Mouse (Mus musculus): ENCODE measurements around the gene Celf2. TPM values are rescaled to one million over a fixed set of nuclear protein-coding genes. Genes with fewer than 3 reads are reported as not detected.

The Celf2 gene
- polyA plus RNA-seq, 1 experiment from 2014 or later: 322 TPM

DNA sequence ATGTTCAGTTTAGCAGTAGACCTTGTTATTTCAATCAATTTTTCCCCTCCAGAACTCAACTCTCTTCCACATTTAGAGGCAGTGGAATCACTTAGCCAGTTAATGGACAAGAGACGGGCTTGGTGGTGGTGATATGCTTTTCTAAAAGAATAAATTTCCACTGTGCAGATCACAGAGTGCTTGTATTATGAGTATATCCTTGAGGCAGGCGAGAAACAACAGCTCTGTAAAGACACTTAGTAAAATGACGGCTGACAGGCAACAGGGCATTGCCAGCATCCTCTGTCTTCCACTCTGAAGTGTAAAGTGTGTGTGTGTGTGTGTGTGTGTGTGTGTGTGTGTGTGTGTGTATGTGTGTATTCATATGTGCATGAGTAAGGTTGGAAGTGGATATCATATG lies 362.1 kb downstream of the Celf2 start:
- no peaks in the 10 kb centered on the region for H3K27me3 ChIP-seq
- no peaks in the 10 kb centered on the region for H3K9me3 ChIP-seq
- peak; percentile 58; the same call in 1 of the 2 replicates for ATAC-seq (replicated peaks)
- H3K27ac ChIP-seq (replicated peaks): peak overlapping the region; percentile 79
- H3K9ac ChIP-seq (replicated peaks): no peak overlapping the region
- no peak overlapping the region for H3K4me2 ChIP-seq (replicated peaks)
- H3K4me1 ChIP-seq: peaks cover 8% of the 10 kb centered on the region; the same call in 1 of the 2 replicates
- H3K36me3 ChIP-seq: no peaks in the 10 kb centered on the region
- 59% methylated on average over 3 of the region's 3 CpGs for WGBS
- no peak overlapping the region for H3K4me3 ChIP-seq

- peaks cover 8% of the 10 kb centered on the region; the same call in 1 of the 2 replicates for H3K4me1 ChIP-seq
- H3K4me3 ChIP-seq: no peak overlapping the region
- H3K4me2 ChIP-seq (replicated peaks): no peak overlapping the region
- WGBS: 74% methylated on average over 4 of the region's 4 CpGs
- H3K27ac ChIP-seq (replicated peaks): peak overlapping the region; percentile 79
- no peak overlapping the region for H3K9ac ChIP-seq (replicated peaks)
- no peak for ATAC-seq (replicated peaks)
- H3K9me3 ChIP-seq: no peaks in the 10 kb centered on the region
- no peaks in the 10 kb centered on the region for H3K27me3 ChIP-seq
- no peaks in the 10 kb centered on the region for H3K36me3 ChIP-seq
These were observed 363.8 kb downstream of the Celf2 start for GRCm38 (mm10) chr2:7145541-7146043.

GRCm38 (mm10) chr2:7144871-7145270 lies 364.5 kb downstream of the Celf2 start:
- 70% methylated on average over 1 of the region's 1 CpGs for WGBS
- no peak overlapping the region for H3K4me2 ChIP-seq (replicated peaks)
- H3K27me3 ChIP-seq: no peaks in the 10 kb centered on the region
- ATAC-seq (replicated peaks): no peak
- peak overlapping the region; percentile 80 for H3K27ac ChIP-seq (replicated peaks)
- peaks cover 8% of the 10 kb centered on the region; the same call in 1 of the 2 replicates for H3K4me1 ChIP-seq
- H3K9me3 ChIP-seq: no peaks in the 10 kb centered on the region
- H3K36me3 ChIP-seq: no peaks in the 10 kb centered on the region
- H3K9ac ChIP-seq (replicated peaks): no peak overlapping the region
- no peak overlapping the region for H3K4me3 ChIP-seq

GRCm38 (mm10) chr2:7123366-7123765 lies 386.0 kb downstream of the Celf2 start:
- H3K9me3 ChIP-seq: no peaks in the 10 kb centered on the region
- no peak overlapping the region for H3K4me2 ChIP-seq (replicated peaks)
- 88% methylated on average over 2 of the region's 2 CpGs for WGBS
- no peaks in the 10 kb centered on the region for H3K27me3 ChIP-seq
- peaks cover 7% of the 10 kb centered on the region for H3K4me1 ChIP-seq
- H3K27ac ChIP-seq (replicated peaks): no peak overlapping the region
- H3K36me3 ChIP-seq: no peaks in the 10 kb centered on the region
- no peak for ATAC-seq (replicated peaks)
- no peak overlapping the region for H3K9ac ChIP-seq (replicated peaks)
- no peak overlapping the region for H3K4me3 ChIP-seq

DNA sequence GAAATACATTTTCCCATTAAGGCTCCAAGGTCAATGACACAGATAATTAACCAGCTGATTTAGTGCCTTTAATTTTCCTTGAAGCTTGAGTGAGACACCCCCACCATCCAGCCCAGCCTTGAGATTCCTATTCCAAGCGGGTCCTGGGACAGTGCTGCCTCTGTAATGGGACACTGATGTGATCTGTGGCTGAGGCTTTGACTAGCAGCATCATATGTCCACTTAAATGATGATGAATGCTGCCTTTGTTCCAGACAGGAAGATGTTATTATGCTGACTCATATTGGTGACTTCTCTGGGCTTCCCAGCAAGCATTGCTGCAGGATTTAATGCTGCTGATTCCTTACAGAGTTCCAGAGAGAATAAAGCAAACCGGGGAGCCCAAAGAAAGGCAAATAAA lies 393.6 kb downstream of the Celf2 start:
- Histone ChIP-seq H3K4me2 (replicated peaks) (no peak overlapping the region), H3K9me3 (no peaks in the 10 kb centered on the region), H3K9ac (replicated peaks) (no peak overlapping the region), H3K27ac (replicated peaks) (no peak overlapping the region), H3K27me3 (no peaks in the 10 kb centered on the region), H3K4me1 (0 out of 2 replicates have a peak, but pooled peaks cover 11% of the 10 kb centered on the region), H3K4me3 (no peak overlapping the region), H3K36me3 (no peaks in the 10 kb centered on the region)
- WGBS: 21% methylated on average over 2 of the region's 2 CpGs
- no peak for ATAC-seq (replicated peaks)

DNA sequence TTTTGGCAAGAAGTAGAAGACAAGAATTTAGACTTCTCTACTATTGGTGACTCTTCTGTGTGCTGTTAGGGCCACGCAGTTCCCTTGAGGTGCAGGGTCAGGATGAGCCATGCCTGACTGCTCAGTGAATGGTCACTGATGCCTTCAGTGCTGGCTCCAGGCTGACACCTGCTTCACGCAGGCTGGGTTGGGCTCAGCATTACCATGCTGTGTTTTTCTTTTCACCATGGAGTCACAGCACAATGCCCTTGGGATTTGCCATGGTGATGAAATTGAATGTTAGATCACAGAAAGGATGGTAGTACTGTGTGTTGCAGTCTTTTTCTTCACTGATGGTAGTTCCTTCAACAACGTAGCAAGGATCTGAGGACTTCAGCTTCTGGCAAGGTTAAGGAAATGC lies 394.2 kb downstream of the Celf2 start:
- no peak for ATAC-seq (replicated peaks)

GRCm38 (mm10) chr2:7113738-7114137 lies 395.6 kb downstream of the Celf2 start:
- Histone ChIP-seq H3K4me1 (0 out of 2 replicates have a peak, but pooled peaks cover 11% of the 10 kb centered on the region), H3K4me2 (replicated peaks) (no peak overlapping the region), H3K9ac (replicated peaks) (no peak overlapping the region), H3K4me3 (no peak overlapping the region), H3K27ac (replicated peaks) (no peak overlapping the region), H3K9me3 (no peaks in the 10 kb centered on the region), H3K36me3 (no peaks in the 10 kb centered on the region), H3K27me3 (no peaks in the 10 kb centered on the region)
- WGBS: 72% methylated on average over 4 of the region's 4 CpGs
- ATAC-seq (replicated peaks): no peak

More for the DNA sequence above, 394.2 kb downstream of the Celf2 start:
- no peaks in the 10 kb centered on the region for H3K27me3 ChIP-seq
- H3K9me3 ChIP-seq: no peaks in the 10 kb centered on the region
- no peak overlapping the region for H3K27ac ChIP-seq (replicated peaks)
- 71% methylated on average over 3 of the region's 3 CpGs for WGBS
- H3K4me3 ChIP-seq: no peak overlapping the region
- H3K4me1 ChIP-seq: 0 out of 2 replicates have a peak, but pooled peaks cover 11% of the 10 kb centered on the region
- H3K36me3 ChIP-seq: no peaks in the 10 kb centered on the region
- H3K4me2 ChIP-seq (replicated peaks): no peak overlapping the region
- H3K9ac ChIP-seq (replicated peaks): no peak overlapping the region

GRCm38 (mm10) chr2:7112156-7112813 lies 397.1 kb downstream of the Celf2 start:
- ATAC-seq (replicated peaks): no peak
- Histone ChIP-seq H3K27ac (replicated peaks) (no peak overlapping the region), H3K36me3 (no peaks in the 10 kb centered on the region), H3K9me3 (no peaks in the 10 kb centered on the region), H3K4me1 (0 out of 2 replicates have a peak, but pooled peaks cover 11% of the 10 kb centered on the region), H3K4me2 (replicated peaks) (no peak overlapping the region), H3K27me3 (no peaks in the 10 kb centered on the region), H3K9ac (replicated peaks) (no peak overlapping the region), H3K4me3 (no peak overlapping the region)
- WGBS: 71% methylated on average over 4 of the region's 4 CpGs

GRCm38 (mm10) chr2:7093414-7093813 lies 415.9 kb downstream of the Celf2 start:
- WGBS: 11% methylated on average over 3 of the region's 3 CpGs
- H3K4me2 ChIP-seq (replicated peaks): no peak overlapping the region
- peak overlapping the region; percentile 47 for H3K27ac ChIP-seq (replicated peaks)
- no peak overlapping the region for H3K9ac ChIP-seq (replicated peaks)
- H3K36me3 ChIP-seq: no peaks in the 10 kb centered on the region
- no peak for ATAC-seq (replicated peaks)
- no peaks in the 10 kb centered on the region for H3K27me3 ChIP-seq
- no peak overlapping the region for H3K4me3 ChIP-seq
- H3K9me3 ChIP-seq: no peaks in the 10 kb centered on the region
- peaks cover 32% of the 10 kb centered on the region for H3K4me1 ChIP-seq

DNA sequence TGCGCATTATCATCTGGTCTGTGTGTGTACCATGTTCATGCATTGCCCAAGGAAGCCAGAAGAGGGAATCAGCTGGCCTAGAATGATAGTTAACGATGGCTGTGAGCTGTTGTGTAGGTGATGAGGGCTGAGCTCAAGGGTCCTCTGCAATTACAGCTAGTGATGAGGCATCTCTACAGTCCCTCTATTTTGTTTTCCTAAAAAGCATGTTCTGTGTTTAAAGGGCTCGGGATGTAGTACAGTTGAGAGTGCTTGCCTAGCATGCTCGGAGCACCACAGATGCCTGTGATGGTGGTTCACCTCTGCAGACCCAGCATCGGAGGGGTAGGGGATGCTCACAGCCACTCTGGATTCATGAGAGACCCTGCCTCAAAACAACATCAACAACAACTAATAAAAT lies 416.7 kb downstream of the Celf2 start:
- Histone ChIP-seq H3K4me3 (no peak overlapping the region), H3K9me3 (no peaks in the 10 kb centered on the region), H3K27ac (replicated peaks) (peak overlapping the region; percentile 50), H3K9ac (replicated peaks) (no peak overlapping the region), H3K4me2 (replicated peaks) (no peak overlapping the region), H3K36me3 (no peaks in the 10 kb centered on the region), H3K4me1 (peaks cover 34% of the 10 kb centered on the region), H3K27me3 (no peaks in the 10 kb centered on the region)
- 91% methylated on average over 5 of the region's 5 CpGs for WGBS
- no peak for ATAC-seq (replicated peaks)

DNA sequence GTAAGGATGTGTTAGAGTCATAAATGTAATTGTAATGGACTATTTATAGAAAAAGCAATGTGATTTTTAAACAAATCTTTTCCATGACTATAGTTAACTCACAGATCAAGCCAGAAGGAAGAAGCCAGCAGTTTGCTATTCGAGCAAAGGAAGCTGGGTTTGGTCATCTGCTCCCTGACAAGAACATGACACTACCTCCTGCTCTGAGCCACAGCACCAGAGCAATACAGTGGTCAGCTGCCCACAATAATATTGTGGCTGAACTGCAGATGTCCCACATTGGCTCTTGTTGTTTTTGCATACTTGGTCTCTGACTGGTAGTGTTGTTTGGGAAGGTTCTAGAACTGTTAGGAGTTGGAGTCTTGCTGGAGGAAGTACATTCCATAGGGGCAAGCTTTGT lies 418.9 kb downstream of the Celf2 start:
- no peak overlapping the region for H3K4me2 ChIP-seq (replicated peaks)
- no peaks in the 10 kb centered on the region for H3K9me3 ChIP-seq
- H3K4me1 ChIP-seq: peaks cover 38% of the 10 kb centered on the region
- peak overlapping the region; percentile 94 for H3K27ac ChIP-seq (replicated peaks)
- WGBS: 85% methylated on average over 1 of the region's 1 CpGs
- no peak overlapping the region for H3K9ac ChIP-seq (replicated peaks)
- no peak overlapping the region for H3K4me3 ChIP-seq
- no peak for ATAC-seq (replicated peaks)
- H3K27me3 ChIP-seq: no peaks in the 10 kb centered on the region
- no peaks in the 10 kb centered on the region for H3K36me3 ChIP-seq

DNA sequence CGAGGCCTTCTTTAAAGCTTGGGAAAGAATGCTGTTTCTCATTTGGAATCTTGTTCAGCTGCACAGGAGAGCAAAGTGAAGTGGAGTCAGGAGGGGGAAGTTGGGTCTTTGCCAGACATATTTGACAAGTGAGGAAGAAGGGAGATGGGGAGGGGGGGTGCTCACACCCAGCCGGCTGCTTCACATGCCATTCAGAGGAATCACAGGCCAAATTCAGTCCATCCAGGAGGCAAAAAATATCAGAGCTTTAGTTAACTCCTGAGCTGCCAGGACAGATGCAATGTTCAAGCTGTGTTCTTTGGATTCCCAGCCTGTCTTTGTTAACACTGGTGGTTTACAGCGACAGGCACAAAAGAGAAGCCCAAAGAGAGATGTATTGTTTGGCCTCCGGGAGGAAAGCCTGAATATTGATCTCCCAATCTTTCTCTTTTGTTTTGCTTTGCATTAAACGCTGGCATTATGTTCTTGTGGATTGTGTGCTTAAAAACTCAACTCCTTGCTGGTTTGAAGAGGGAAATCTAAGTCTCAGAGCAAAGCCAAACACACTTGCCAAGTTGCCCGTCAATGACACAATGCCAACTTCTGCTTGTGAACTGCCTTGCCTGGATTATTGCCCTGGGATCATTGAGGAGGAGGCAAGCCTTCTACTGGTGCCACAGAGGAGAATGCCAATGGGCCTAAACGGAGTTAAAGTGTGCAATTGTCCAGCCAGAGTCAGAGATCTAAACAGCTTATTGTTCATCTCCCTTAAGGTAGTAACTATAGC lies 420.1 kb downstream of the Celf2 start:
- peak overlapping the region; percentile 94 for H3K27ac ChIP-seq (replicated peaks)
- no peaks in the 10 kb centered on the region for H3K27me3 ChIP-seq
- no peak overlapping the region for H3K9ac ChIP-seq (replicated peaks)
- no peak overlapping the region for H3K4me3 ChIP-seq
- peak; percentile 93 for ATAC-seq (replicated peaks)
- 2% methylated on average over 7 of the region's 7 CpGs for WGBS
- no peaks in the 10 kb centered on the region for H3K9me3 ChIP-seq
- H3K4me2 ChIP-seq (replicated peaks): no peak overlapping the region
- H3K36me3 ChIP-seq: no peaks in the 10 kb centered on the region
- H3K4me1 ChIP-seq: peaks cover 35% of the 10 kb centered on the region
